Mouse (Mus musculus): ENCODE measurements around the gene Ddi2. TPM values are rescaled to one million over a fixed set of nuclear protein-coding genes. Genes with fewer than 3 reads are reported as not detected.
"Not testable (repeated sequence)": the region's sequence is repeated elsewhere in the genome, so short reads cannot be mapped to it uniquely, and the experiment has no call there.

Gene Ddi2
- polyA plus RNA-seq (2014; fragmentation: Nextera tagmentation; extraction: Ambion mirVana), result 13.5 and 13.7 TPM in 2 replicates

GRCm38 (mm10) chr4:141722731-141723672, at the start of gene Ddi2:
Ddi2 (minus strand) TSS chr4:141723419.
- H3K9ac ChIP-seq (ENCODE audit: low read depth, low read length), result peak within 1 kb of the TSS; percentile 96
- H3K36me3 ChIP-seq (ENCODE audit: control insufficient read depth, insufficient read depth, low read length), result peaks cover 5% of the 10 kb centered on the region; the same call in 1 of the 2 replicates
- H3K4me1 ChIP-seq (ENCODE audit: control insufficient read depth, insufficient read depth, low read length), result peaks cover 20% of the 10 kb centered on the region
- H3K4me2 ChIP-seq, result peak within 1 kb of the TSS; percentile 85
- H3K4me3 ChIP-seq (ENCODE audit: low read depth, low read length), result peak within 1 kb of the TSS; percentile 92
- no peaks in the 10 kb centered on the region for H3K27me3 ChIP-seq (ENCODE audit: control insufficient read depth, insufficient read depth, low read length)
- under 1% methylated on average over 96 of the region's 105 CpGs for WGBS (ENCODE audit: insufficient replicate concordance)
- peak; percentile 90 for ATAC-seq (replicated peaks; ENCODE audit: insufficient number of reproducible peaks, low FRiP score, low TSS enrichment)
- peaks cover 3% of the 10 kb centered on the region; the same call in 1 of the 2 replicates for H3K9me3 ChIP-seq (replicated peaks; ENCODE audit: control insufficient read depth, low read length)
- peak within 1 kb of the TSS; percentile 96 for H3K27ac ChIP-seq (ENCODE audit: low read depth, low read length)

- H3K36me3 ChIP-seq (ENCODE audit: control insufficient read depth, insufficient read depth, low read length), result peaks cover 37% of the 10 kb centered on the region
- not testable (repeated sequence) for H3K27me3 ChIP-seq (ENCODE audit: control insufficient read depth, insufficient read depth, low read length); H3K4me2 ChIP-seq; H3K4me1 ChIP-seq (ENCODE audit: control insufficient read depth, insufficient read depth, low read length); ATAC-seq (replicated peaks; ENCODE audit: insufficient number of reproducible peaks, low FRiP score, low TSS enrichment); H3K4me3 ChIP-seq (ENCODE audit: low read depth, low read length); H3K9ac ChIP-seq (ENCODE audit: low read depth, low read length); H3K9me3 ChIP-seq (replicated peaks; ENCODE audit: control insufficient read depth, low read length); H3K27ac ChIP-seq (ENCODE audit: low read depth, low read length)
- WGBS (ENCODE audit: insufficient replicate concordance), result 82% methylated on average over 4 of the region's 4 CpGs
Observed at GRCm38 (mm10) chr4:141773019-141773418, 49.8 kb upstream of the Ddi2 start.

- Histone ChIP-seq H3K4me1 (ENCODE audit: control insufficient read depth, insufficient read depth, low read length) (peaks cover 11% of the 10 kb centered on the region), H3K4me2 (no peak overlapping the region), H3K4me3 (ENCODE audit: low read depth, low read length) (no peak overlapping the region), H3K9ac (ENCODE audit: low read depth, low read length) (no peak overlapping the region), H3K9me3 (replicated peaks; ENCODE audit: control insufficient read depth, low read length) (no peaks in the 10 kb centered on the region), H3K27me3 (ENCODE audit: control insufficient read depth, insufficient read depth, low read length) (no peaks in the 10 kb centered on the region), H3K36me3 (ENCODE audit: control insufficient read depth, insufficient read depth, low read length) (peaks cover 36% of the 10 kb centered on the region), H3K27ac (ENCODE audit: low read depth, low read length) (no peak overlapping the region)
- no peak for ATAC-seq (replicated peaks; ENCODE audit: insufficient number of reproducible peaks, low FRiP score, low TSS enrichment)
- WGBS (ENCODE audit: insufficient replicate concordance), result 84% methylated on average over 8 of the region's 8 CpGs
Observed at GRCm38 (mm10) chr4:141771823-141772222, 48.6 kb upstream of the Ddi2 start.

- no peak overlapping the region for H3K4me2 ChIP-seq
- H3K9ac ChIP-seq (ENCODE audit: low read depth, low read length), result no peak overlapping the region
- H3K4me1 ChIP-seq (ENCODE audit: control insufficient read depth, insufficient read depth, low read length), result peaks cover 19% of the 10 kb centered on the region
- H3K27ac ChIP-seq (ENCODE audit: low read depth, low read length), result no peak overlapping the region; the same call in 1 of the 2 replicates
- no peaks in the 10 kb centered on the region for H3K9me3 ChIP-seq (replicated peaks; ENCODE audit: control insufficient read depth, low read length)
- ATAC-seq (replicated peaks; ENCODE audit: insufficient number of reproducible peaks, low FRiP score, low TSS enrichment), result no peak
- peaks cover 28% of the 10 kb centered on the region for H3K36me3 ChIP-seq (ENCODE audit: control insufficient read depth, insufficient read depth, low read length)
- H3K27me3 ChIP-seq (ENCODE audit: control insufficient read depth, insufficient read depth, low read length), result no peaks in the 10 kb centered on the region
- WGBS (ENCODE audit: insufficient replicate concordance), result 66% methylated on average over 8 of the region's 8 CpGs
- H3K4me3 ChIP-seq (ENCODE audit: low read depth, low read length), result no peak overlapping the region
Observed at GRCm38 (mm10) chr4:141769501-141770160, 46.4 kb upstream of the Ddi2 start.

DNA sequence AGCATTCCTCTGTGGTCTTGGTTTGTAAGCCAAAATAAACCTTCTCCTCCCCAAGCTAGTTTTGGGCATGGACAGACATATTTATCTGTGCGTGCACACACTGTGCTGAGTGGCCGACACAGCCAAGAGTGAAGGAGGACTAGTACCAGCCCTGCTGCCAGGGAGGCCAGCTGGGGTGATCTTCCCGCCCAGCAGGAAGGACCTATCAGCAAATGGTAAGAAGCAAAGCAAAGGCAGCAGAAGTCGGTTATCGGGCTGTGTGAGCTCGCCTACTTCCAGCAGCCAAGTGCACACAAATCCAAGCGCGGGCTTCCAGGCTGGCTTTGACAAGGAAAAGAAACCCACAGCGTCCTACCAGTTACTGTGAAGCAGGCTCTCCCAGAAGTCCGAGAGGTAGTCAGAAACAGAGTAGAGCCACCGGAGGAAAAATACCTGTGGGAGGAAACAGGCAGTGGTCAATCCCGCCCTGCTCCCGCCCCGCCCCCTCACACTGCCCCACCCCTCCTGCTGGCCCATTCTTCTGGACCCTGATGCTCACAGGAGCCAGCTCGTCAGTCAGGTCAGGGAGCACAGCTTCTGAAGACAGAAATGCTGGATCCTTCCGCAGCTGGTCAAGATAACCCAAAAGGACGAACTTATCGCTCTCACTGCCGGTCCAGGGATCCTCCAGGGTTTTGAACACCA, 44.3 kb upstream of the Ddi2 start:
- ATAC-seq (replicated peaks; ENCODE audit: insufficient number of reproducible peaks, low FRiP score, low TSS enrichment), result peak; percentile 84
- peaks cover 25% of the 10 kb centered on the region for H3K36me3 ChIP-seq (ENCODE audit: control insufficient read depth, insufficient read depth, low read length)
- WGBS (ENCODE audit: insufficient replicate concordance), result 43% methylated on average over 18 of the region's 19 CpGs
- H3K4me3 ChIP-seq (ENCODE audit: low read depth, low read length), result no peak overlapping the region
- no peaks in the 10 kb centered on the region for H3K9me3 ChIP-seq (replicated peaks; ENCODE audit: control insufficient read depth, low read length)
- peak overlapping the region; percentile 40 for H3K4me2 ChIP-seq
- H3K9ac ChIP-seq (ENCODE audit: low read depth, low read length), result peak overlapping the region; percentile 43; the same call in 1 of the 2 replicates
- peaks cover 19% of the 10 kb centered on the region for H3K4me1 ChIP-seq (ENCODE audit: control insufficient read depth, insufficient read depth, low read length)
- no peaks in the 10 kb centered on the region for H3K27me3 ChIP-seq (ENCODE audit: control insufficient read depth, insufficient read depth, low read length)
- H3K27ac ChIP-seq (ENCODE audit: low read depth, low read length), result peak overlapping the region; percentile 92

- H3K4me3 ChIP-seq (ENCODE audit: low read depth, low read length), result no peak overlapping the region
- H3K9ac ChIP-seq (ENCODE audit: low read depth, low read length), result no peak overlapping the region
- 55% methylated on average over 19 of the region's 19 CpGs for WGBS (ENCODE audit: insufficient replicate concordance)
- ATAC-seq (replicated peaks; ENCODE audit: insufficient number of reproducible peaks, low FRiP score, low TSS enrichment), result 0 out of 2 replicates have a peak, but pooled peaks have one; percentile 19
- H3K36me3 ChIP-seq (ENCODE audit: control insufficient read depth, insufficient read depth, low read length), result peaks cover 23% of the 10 kb centered on the region
- peaks cover 19% of the 10 kb centered on the region for H3K4me1 ChIP-seq (ENCODE audit: control insufficient read depth, insufficient read depth, low read length)
- H3K9me3 ChIP-seq (replicated peaks; ENCODE audit: control insufficient read depth, low read length), result no peaks in the 10 kb centered on the region
- peak overlapping the region; percentile 92 for H3K27ac ChIP-seq (ENCODE audit: low read depth, low read length)
- peak overlapping the region; percentile 40 for H3K4me2 ChIP-seq
- no peaks in the 10 kb centered on the region for H3K27me3 ChIP-seq (ENCODE audit: control insufficient read depth, insufficient read depth, low read length)
Observed at GRCm38 (mm10) chr4:141766668-141767352, 43.6 kb upstream of the Ddi2 start.

DNA sequence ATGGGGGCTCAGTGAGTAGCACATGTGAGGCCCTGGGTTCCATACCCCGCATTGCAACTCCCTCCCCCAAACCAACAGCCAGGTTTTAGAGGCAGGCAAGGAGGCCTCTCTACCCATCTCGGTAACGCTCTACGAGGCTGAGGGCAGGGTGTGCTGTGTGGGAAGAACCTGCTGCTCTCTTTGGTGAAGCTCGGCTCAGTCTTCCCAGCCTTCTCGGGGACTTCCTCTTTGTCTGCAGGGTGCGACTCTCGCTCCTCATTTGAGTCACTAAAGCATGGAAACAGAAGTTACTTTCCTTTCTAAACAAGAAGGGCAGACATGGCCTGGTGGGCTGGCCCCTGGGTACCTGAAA, 43.1 kb upstream of the Ddi2 start:
- no peak for ATAC-seq (replicated peaks; ENCODE audit: insufficient number of reproducible peaks, low FRiP score, low TSS enrichment)
- peak overlapping the region; percentile 92 for H3K27ac ChIP-seq (ENCODE audit: low read depth, low read length)
- 85% methylated on average over 8 of the region's 8 CpGs for WGBS (ENCODE audit: insufficient replicate concordance)
- no peaks in the 10 kb centered on the region for H3K9me3 ChIP-seq (replicated peaks; ENCODE audit: control insufficient read depth, low read length)
- H3K9ac ChIP-seq (ENCODE audit: low read depth, low read length), result no peak overlapping the region
- H3K4me1 ChIP-seq (ENCODE audit: control insufficient read depth, insufficient read depth, low read length), result peaks cover 19% of the 10 kb centered on the region
- H3K4me2 ChIP-seq, result peak overlapping the region; percentile 40; the same call in 1 of the 2 replicates
- no peaks in the 10 kb centered on the region for H3K27me3 ChIP-seq (ENCODE audit: control insufficient read depth, insufficient read depth, low read length)
- H3K4me3 ChIP-seq (ENCODE audit: low read depth, low read length), result no peak overlapping the region
- H3K36me3 ChIP-seq (ENCODE audit: control insufficient read depth, insufficient read depth, low read length), result peaks cover 26% of the 10 kb centered on the region

GRCm38 (mm10) chr4:141765008-141765407, 41.8 kb upstream of the Ddi2 start:
- H3K4me2 ChIP-seq, result no peak overlapping the region
- peaks cover 16% of the 10 kb centered on the region for H3K4me1 ChIP-seq (ENCODE audit: control insufficient read depth, insufficient read depth, low read length)
- H3K36me3 ChIP-seq (ENCODE audit: control insufficient read depth, insufficient read depth, low read length), result peaks cover 20% of the 10 kb centered on the region
- H3K27me3 ChIP-seq (ENCODE audit: control insufficient read depth, insufficient read depth, low read length), result no peaks in the 10 kb centered on the region
- no peak overlapping the region for H3K9ac ChIP-seq (ENCODE audit: low read depth, low read length)
- ATAC-seq (replicated peaks; ENCODE audit: insufficient number of reproducible peaks, low FRiP score, low TSS enrichment), result no peak
- no peak overlapping the region for H3K4me3 ChIP-seq (ENCODE audit: low read depth, low read length)
- H3K9me3 ChIP-seq (replicated peaks; ENCODE audit: control insufficient read depth, low read length), result no peaks in the 10 kb centered on the region
- 92% methylated on average over 3 of the region's 3 CpGs for WGBS (ENCODE audit: insufficient replicate concordance)
- H3K27ac ChIP-seq (ENCODE audit: low read depth, low read length), result no peak overlapping the region

Measured in heart, embryonic 11.5 days (tissue).